Mouse (Mus musculus): ENCODE measurements around the gene Hoxc9.

The Hoxc9 gene

DNA sequence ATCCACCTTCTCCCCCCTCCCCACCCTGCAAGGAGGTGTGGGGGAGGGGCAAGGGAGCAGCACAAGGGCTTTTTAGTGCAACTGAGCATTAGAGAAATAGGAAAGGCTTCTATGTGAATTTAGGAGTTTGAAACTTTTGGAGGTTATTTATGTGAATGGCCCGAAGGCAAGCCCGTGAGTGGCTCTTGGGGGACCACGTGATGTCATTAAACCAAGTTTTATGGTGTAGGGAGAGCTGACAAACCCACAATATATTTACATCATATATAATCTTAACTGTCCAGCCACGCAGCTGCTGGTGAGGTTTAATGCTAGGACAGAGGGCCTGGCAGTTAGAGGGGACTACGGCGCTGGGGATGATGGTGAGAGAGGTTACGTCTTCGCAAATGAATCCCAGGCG is 42.4 kb downstream of the Hoxc9 start, which contains the start of gene Hoxc4:
Gene Hoxc4 (plus strand): TSS at position 299 of the 400 bp plus-strand sequence.
- DNase-seq (ENCODE audit: low spot score in 2 of 2): no peak

DNA sequence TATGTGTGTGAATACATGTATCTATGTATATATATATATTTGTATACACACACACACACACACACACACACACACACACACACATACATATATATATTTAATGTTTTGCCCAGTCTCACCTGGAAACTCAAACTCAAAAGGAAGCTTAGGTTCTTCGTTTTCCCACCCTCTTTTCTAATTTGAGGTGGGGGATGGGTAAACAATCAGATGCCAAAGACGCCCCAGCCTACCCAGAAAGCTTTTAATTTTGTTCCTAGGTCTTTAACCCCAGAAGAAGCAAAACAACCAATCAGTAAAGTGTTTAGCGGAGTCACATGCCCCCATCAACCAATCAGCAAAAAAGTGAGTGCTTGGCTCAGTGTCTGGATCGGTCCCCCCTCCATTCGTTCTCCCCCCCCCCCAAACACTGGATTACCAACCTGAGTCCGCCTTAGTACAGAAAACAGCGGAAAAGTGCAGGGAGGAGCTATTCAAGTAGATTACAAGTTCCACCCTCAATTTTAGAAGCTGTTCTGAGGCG is 44.7 kb downstream of the Hoxc9 start:
- DNase-seq (ENCODE audit: low spot score in 2 of 2): no peak

DNA sequence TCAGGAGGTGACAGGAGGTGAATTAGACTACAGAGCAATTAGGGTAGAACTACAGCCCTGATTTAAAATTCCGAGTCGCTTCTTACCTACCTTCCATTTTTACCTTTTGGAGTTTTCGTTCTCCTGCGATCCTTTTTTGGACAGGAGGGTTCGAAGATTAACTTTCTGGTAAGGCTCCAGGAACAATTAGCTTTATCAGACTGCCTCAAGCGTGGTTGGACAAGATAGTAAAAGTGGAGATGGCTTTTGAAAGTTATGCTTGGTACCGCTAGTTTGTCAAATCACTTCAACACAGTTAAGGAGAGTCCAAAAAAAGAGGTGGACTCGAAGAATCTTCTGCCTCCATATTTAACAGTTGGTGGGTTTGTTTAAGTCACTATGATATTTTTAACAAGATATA is 45.3 kb downstream of the Hoxc9 start:
- DNase-seq (ENCODE audit: low spot score in 2 of 2): no peak

DNA sequence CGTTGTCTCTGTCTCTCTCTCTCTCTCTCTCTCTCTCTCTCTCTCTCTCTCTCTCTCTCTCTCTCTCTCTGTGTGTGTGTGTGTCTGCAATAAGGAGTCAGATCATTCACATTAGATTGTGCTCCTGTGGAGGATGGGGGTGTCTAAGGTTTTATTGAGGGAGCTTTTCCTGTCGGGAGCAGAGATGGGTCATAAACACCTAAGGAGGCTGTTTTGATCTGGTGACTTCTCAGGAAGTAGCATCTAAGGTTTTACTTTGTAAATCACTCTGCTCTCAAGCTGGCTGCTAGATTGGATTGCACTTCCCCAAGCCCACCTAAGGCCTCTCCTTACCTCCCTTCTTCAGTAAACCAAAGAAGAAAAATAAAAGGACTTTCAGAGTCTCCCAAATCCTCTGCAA is 47.9 kb downstream of the Hoxc9 start:
- DNase-seq (ENCODE audit: low spot score in 2 of 2): no peak

DNA sequence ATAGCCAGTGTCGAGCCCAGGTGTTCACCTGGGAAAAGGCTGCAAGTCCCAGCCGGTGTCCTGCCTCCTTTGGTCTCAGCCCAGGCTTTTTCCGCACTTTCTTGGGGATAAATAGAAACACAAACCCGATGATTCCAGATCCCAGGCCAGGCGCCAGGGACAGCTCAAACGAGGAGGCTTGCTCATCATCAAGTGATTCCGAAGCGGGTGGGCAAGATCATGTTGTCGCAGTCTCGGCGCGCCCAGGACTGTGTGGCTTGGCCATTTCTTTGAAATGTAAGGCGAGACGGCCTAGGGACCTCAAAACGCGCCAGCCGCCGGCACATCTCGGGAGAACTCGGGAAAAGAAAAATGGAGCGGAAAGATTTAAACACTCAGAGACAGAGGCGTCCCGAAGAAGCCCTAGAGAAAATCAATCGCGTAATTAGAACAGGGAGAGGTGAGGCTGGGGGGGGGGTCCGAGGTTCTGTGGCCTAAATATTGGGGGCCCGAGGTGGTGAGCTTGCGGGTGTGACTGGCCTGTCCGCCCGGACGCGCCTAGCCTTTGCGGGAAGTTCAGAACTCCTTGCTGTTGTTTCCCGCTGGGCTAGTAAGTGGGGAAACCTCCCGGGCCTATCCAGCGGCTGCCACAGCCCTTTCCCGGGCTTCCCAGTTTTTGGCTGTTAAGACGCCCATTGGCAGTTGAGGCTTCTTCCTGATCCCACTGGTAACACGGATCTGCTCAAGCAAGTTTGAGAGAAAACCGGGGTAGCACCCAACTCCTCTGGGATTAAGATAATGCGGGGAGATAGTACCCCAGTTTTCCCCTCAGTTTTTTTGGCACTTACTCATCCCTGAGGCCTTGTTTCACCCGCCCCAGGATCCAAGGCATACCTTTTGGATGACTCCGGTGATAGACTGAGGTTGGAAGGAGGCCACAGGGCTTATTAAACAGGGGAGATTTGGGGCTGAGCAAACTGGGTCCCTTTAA is 51.3 kb downstream of the Hoxc9 start:
- DNase-seq (ENCODE audit: low spot score in 2 of 2): no peak

DNA sequence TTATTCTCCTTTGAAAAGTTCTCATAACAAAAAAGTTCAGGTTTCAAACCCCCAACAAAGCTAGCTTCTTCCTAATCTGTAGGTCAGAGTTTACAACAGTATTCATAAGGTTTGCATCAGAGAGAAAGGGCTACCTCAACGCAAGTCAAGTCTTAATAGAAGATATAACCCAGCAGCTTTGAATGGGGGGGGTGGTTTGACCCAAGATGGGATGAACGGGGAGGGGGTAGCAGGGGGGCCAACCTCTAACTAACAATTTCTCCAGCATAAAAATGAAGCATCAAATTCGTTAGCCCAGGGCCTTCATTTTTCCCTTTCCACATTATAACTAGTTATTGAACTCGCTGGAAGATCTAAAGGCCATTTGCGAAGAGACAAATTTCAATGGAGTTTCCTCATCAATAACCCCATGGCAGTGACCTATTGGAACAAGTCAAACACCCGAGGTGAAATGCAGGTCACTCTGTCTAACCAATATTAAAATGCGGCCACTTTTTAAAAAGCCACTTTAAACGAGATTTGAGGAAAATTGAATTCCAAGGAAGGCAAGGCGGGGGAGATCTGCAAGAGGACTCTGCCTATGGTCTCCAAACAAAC is 52.8 kb downstream of the Hoxc9 start:
- DNase-seq (ENCODE audit: low spot score in 2 of 2): no peak

DNA sequence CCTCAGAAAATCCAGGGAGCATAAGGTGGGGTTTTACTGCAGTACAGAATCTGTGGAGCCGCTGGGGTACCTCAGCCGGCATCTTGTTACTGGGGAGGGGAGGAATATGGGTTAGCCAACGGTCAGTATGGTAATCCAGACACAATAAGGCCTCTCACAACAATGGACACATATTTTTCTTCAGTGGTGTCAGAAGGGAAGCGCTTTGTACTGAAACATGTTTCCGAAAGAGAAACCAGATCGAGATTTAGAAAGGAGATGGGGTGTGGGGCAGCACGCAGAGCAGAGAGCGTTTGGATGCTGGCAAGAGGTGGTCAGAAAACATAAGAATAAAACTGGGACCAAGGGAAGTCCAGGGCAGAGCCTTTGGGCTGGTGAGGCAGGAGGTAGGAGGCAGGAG is 53.9 kb downstream of the Hoxc9 start:
- no peak for DNase-seq (ENCODE audit: low spot score in 2 of 2)

DNA sequence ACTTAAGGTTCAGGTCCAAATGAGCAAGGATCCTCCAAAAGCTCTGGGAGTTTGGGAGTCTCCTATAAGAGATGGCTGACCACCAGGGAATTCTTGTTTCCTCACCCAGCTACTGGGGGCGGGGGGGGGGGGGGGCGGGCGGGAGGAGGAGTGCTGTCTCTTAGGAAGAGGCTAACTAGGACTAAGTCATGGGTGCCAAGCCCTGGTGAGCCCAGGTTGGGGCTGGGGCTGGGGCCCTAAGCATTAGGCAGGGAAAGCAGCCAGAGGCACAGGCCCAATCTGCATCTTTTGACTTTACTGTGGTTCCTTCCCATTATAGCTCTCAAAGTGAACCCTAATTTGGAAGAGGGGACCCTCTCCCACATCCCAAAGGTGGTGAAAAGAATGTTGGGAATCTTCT is 55.9 kb downstream of the Hoxc9 start:
- DNase-seq (ENCODE audit: low spot score in 2 of 2): no peak

DNA sequence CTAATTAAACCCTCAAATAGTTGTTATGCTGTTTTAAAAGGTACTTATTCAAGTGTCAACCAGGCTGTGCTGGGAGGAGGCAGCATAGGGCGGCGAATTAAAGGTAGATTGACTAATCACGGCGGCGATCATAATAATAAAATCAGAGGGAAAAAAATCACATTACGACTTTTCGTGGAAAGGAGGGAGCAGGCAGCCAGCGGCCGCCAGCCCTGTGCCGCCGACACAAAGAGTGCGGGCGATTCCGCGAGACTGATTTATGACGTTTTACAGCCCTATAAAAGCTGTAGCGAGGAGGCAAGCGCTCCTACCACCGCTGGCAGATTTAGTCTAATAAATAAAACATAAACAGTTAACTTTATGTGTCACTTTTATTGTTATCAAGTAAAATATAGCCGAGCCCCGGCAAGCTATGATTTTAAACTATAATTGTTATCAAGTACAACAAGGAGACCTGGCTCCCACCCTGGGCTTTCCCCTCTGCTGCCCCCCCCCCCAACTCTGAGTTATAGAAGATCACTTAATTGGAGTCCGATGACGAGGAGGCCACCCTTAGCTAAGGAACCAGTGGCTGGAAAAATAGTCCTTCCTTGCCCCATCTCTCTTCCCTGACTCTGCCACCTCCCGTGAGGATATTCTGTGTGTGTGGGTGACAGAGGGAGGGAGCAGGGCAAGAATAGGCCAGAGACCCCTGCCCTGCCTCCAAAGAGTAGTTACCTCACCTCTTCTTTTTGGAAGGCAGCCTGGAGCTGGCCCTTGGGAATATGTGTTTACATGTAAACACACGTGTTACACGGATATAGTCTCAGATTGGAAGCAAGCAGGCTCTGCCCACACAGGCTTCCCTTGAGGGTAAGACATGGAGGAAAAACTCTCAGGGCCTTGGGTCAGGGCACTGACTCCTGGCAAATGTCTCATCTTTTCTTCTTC is 56.7 kb downstream of the Hoxc9 start:
- DNase-seq (ENCODE audit: low spot score in 2 of 2): no peak

DNA sequence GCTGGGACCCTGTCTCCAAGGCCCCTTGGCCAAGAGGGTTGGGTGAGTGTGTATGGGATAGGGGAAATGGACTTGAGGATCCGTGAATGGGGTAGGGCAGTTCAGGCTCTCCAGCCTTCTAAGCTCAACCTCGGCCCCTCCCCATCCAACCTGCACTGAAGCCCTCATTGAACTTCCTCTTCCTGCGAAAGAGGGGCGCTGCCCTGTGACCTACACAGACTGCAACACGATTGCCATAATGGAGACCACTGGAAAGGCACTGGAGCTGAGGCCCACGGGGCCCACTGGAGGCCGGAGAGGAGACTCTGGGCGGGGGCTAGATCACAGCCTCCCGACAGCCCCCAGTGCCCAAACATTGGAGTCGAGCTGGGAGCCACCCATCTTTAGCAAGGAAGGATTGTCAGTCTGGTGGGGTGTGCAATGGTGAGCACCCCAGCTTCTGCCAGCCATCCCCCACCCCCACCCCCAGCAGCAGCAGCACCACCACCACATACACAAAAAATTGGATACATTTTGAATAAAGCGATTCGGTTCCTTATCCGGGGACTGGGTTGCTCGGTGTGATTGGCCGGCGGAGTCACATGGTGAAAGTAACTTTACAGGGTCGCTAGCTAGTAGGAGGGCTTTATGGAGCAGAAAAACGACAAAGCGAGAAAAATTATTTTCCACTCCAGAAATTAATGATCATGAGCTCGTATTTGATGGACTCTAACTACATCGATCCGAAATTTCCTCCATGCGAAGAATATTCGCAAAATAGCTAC is 58.0 kb downstream of the Hoxc9 start:
- no peak for DNase-seq (ENCODE audit: low spot score in 2 of 2)
